Mouse (Mus musculus) lung, adult 2 months (tissue): ENCODE measurements around the gene Olfr191.

Experiments
- CTCF ChIP-seq: fragments of 200-500 bp; IDR thresholded peaks from 2 replicates; pipeline ENCODE4 v1.5.1; 2011; ENCODE audit warnings: mild to moderate bottlenecking, low read length, control low read depth; ENCODE audit not compliant: insufficient read depth
- POLR2A ChIP-seq: fragments of 200-500 bp; IDR thresholded peaks from 2 replicates; pipeline ENCODE4 v1.6.1; 2011; ENCODE audit warnings: low read depth, mild to moderate bottlenecking, control low read depth, low read length, borderline replicate concordance; ENCODE audit errors: extremely low read depth

- TF ChIP-seq CTCF (no peak), POLR2A (no peak)
Measured at GRCm38 (mm10) chr16:59105312-59105711, 15.7 kb upstream of the Olfr191 start.
